Comparison of ENCODE assay signal across 28 mouse cellular contexts in genomic region chr16:26444843-26445242, GRCm38 (mm10). TPM values are rescaled to one million over a fixed set of nuclear protein-coding genes. Genes with fewer than 3 reads are reported as not detected.
"Had no signal": no experiment of that assay in that cellular context is flagged by ENCODE, and none has a peak within 500 bp of the region (broad histone marks: within the 10 kb centered on the region; RNA-seq: fewer than 3 reads in every experiment).

No protein-coding gene starts in this region.

- H3K4me3 ChIP-seq: limb, embryonic 12.5 days; limb, embryonic 15.5 days; midbrain, embryonic 12.5 days; midbrain, embryonic 15.5 days; neural tube, embryonic 12.5 days; neural tube, embryonic 15.5 days had no signal

- H3K9ac ChIP-seq: limb, embryonic 12.5 days; limb, embryonic 15.5 days; liver, embryonic 14.5 days; midbrain, embryonic 12.5 days; midbrain, embryonic 15.5 days; neural tube, embryonic 12.5 days; neural tube, embryonic 15.5 days had no signal

- H3K36me3 ChIP-seq: limb, embryonic 12.5 days; limb, embryonic 15.5 days; midbrain, embryonic 12.5 days; midbrain, embryonic 15.5 days; neural tube, embryonic 12.5 days; neural tube, embryonic 15.5 days had no signal

- DNase-seq: kidney, adult 18-20 months; kidney, adult 9 months; kidney, postnatal 14 days; kidney, postnatal 4 days; left cerebral cortex, postnatal 4 days; right cerebral cortex, adult 18-20 months; right cerebral cortex, postnatal 14 days; right cerebral cortex, postnatal 4 days; thymus, adult 2 months; thymus, postnatal 14 days; thymus, postnatal 4 days had no signal

- H3K4me1 ChIP-seq: limb, embryonic 12.5 days; limb, embryonic 15.5 days; midbrain, embryonic 12.5 days; midbrain, embryonic 15.5 days; neural tube, embryonic 12.5 days; neural tube, embryonic 15.5 days had no signal

- H3K9me3 ChIP-seq: limb, embryonic 12.5 days; limb, embryonic 15.5 days; midbrain, embryonic 12.5 days; midbrain, embryonic 15.5 days; neural tube, embryonic 12.5 days; neural tube, embryonic 15.5 days had no signal

- ATAC-seq: intestine, embryonic 16.5 days; midbrain, embryonic 15.5 days had no signal

- H3K27me3 ChIP-seq: limb, embryonic 12.5 days; limb, embryonic 15.5 days; midbrain, embryonic 12.5 days; midbrain, embryonic 15.5 days; neural tube, embryonic 12.5 days; neural tube, embryonic 15.5 days had no signal

- H3K4me2 ChIP-seq: limb, embryonic 12.5 days; limb, embryonic 15.5 days; liver, embryonic 11.5 days; midbrain, embryonic 12.5 days; midbrain, embryonic 15.5 days; neural tube, embryonic 12.5 days; neural tube, embryonic 15.5 days had no signal

- H3K27ac ChIP-seq: limb, embryonic 12.5 days; limb, embryonic 15.5 days; liver, embryonic 14.5 days; macrophage; midbrain, embryonic 12.5 days; midbrain, embryonic 15.5 days; neural tube, embryonic 12.5 days; neural tube, embryonic 15.5 days; stomach, postnatal 0 days had no signal

RNA-seq across cellular contexts. Expression of gene Cldn16, which starts 18.1 kb away (rescaled TPM):
- total RNA-seq: layer of hippocampus, adult 18-20 months; layer of hippocampus, postnatal 14 days; left cerebral cortex, adult 8-10 months; left cerebral cortex, postnatal 14 days; left cerebral cortex, postnatal 4 days; megakaryocyte, adult 5-6 weeks had no signal
- polyA plus RNA-seq: intestine, embryonic 16.5 days; limb, embryonic 15.5 days; liver, embryonic 11.5 days; liver, embryonic 14.5 days; macrophage; midbrain, embryonic 12.5 days; midbrain, embryonic 15.5 days; neural tube, embryonic 12.5 days; neural tube, embryonic 15.5 days; stomach, embryonic 14.5 days; stomach, postnatal 0 days; thymus, adult 2 months had no signal
